Mouse (Mus musculus) lung, embryonic 14.5 days (tissue): ENCODE measurements at regions not wholly inside any gene's neighbourhood (a gene's known extent, or its start where the extent isn't known, plus 50 kb on each side); places are given as distances from the start of the nearest gene placed in this dataset.

Experiments
- ATAC-seq: fragments of 200-750 bp; cut with Nextera tagmentation; 2 replicates; pipeline ENCODE4 v1.8.0; 2017; ENCODE audit warnings: mild to moderate bottlenecking, moderate TSS enrichment, moderate library complexity; ENCODE audit not compliant: insufficient read depth
- DNase-seq: peaks from one replicate; pipeline ENCODE4 v3.0.0-alpha.2; 2015
- H3K27ac ChIP-seq: fragments of 300-500 bp; sonication (generic); 2 replicates; pipeline ENCODE4 v1.5.1; 2014; ENCODE audit warnings: low read depth, mild to moderate bottlenecking, moderate library complexity
- H3K27me3 ChIP-seq: fragments of 300-500 bp; sonication (generic); 2 replicates; pipeline ENCODE4 v1.6.1; 2014; ENCODE audit warnings: low read length, control low read depth; ENCODE audit not compliant: insufficient read depth
- H3K36me3 ChIP-seq: fragments of 300-500 bp; sonication (generic); 2 replicates; pipeline ENCODE4 v1.6.1; 2014; ENCODE audit warnings: control low read depth; ENCODE audit not compliant: insufficient read depth
- H3K4me1 ChIP-seq: fragments of 300-500 bp; sonication (generic); 2 replicates; pipeline ENCODE4 v1.6.1; 2014; ENCODE audit warnings: antibody characterized with exemption, control low read depth; ENCODE audit not compliant: insufficient read depth
- H3K4me2 ChIP-seq: fragments of 300-500 bp; sonication (generic); 2 replicates; pipeline ENCODE4 v1.6.1; 2014; ENCODE audit warnings: mild to moderate bottlenecking
- H3K4me3 ChIP-seq: fragments of 300-500 bp; sonication (generic); 2 replicates; pipeline ENCODE4 v1.5.1; 2014; ENCODE audit warnings: low read depth, low read length
- H3K9ac ChIP-seq: fragments of 300-500 bp; sonication (generic); 2 replicates; pipeline ENCODE4 v1.6.1; 2014
- H3K9me3 ChIP-seq: fragments of 300-500 bp; sonication (generic); 2 replicates; pipeline ENCODE4 v1.6.1; 2016; ENCODE audit warnings: low read depth, low read length, control low read depth
- CTCF ChIP-seq: IDR thresholded peaks from 2 replicates; pipeline ENCODE4 v1.5.1; 2016; ENCODE audit warnings: antibody characterized with exemption, low read depth
- WGBS: fragments of 180-500 bp; shearing (Covaris S2); extraction: QIAGEN DNeasy Blood & Tissue Kit; methylation state at CpG from one replicate; pipeline ENCODE4 v1.1.7; 2014; 5-methylcytosine and 5-hydroxymethylcytosine counted together

DNA sequence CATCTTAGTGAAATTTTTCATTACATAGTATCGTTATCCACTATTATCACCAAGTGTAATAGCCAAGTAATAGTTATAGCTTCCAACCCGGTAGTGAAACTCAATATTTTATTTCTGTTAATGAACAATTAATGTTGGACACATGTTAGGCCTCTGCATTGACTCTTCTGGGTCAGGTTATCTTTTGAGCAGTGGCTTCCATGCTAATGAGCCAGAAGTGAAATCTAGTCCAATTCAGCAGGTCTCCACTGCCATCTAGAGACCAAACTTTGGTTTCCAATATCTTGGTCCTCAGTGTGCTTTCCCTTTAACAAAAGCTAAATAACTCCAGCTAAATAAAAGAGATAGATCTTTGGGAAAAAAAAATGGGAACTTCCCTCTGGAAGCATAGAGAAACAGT is 258.9 kb upstream of the Aldoart1 start:
- peak; percentile 57 for TF ChIP-seq CTCF
- Histone ChIP-seq H3K9ac (no peak overlapping the region), H3K27me3 (no peaks in the 10 kb centered on the region), H3K4me1 (no peaks in the 10 kb centered on the region), H3K9me3 (no peaks in the 10 kb centered on the region), H3K27ac (no peak overlapping the region), H3K4me2 (no peak overlapping the region), H3K36me3 (no peaks in the 10 kb centered on the region), H3K4me3 (no peak overlapping the region)
- WGBS, result 58% methylated on average over 2 of the region's 2 CpGs
- DNase-seq, result peak; percentile 76
- no peak for ATAC-seq
